Mouse (Mus musculus) CD4-positive helper T cell, adult 2 months (primary cell): ENCODE results near the gene Chpf2.

ENCODE experiments used
- DNase-seq: peaks from one replicate; pipeline ENCODE4 v3.0.0-alpha.2; 2012; ENCODE audit warnings: low read depth, missing footprints, low spot score

Gene Chpf2

DNA sequence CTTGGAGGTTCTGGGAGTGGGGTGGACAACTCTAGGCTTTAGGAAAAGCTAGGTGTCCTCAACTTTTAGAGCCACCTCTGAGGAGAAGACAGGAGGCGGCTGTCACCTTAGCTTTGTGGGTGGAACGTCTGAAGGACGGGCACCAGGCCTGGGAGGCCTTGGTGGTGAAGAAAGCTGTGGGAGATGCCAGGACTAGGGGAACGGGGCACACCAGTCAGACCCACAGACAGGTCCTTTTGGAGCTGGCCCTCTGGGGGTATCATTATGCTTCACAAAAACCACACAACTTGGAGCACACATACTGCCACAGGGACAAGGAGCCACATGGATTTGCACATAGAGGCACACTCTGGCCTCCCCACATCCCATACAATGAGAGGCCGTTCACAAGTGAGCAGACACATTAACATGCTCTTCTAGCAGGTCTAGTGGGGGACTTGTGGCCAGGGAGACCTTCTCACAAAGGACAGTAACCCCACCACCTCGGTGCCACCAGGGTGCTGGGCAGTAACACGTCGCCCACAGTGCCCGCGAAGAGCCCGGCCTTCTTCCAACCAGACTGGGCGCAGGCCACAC is 17.6 kb downstream of the Chpf2 start:
- DNase-seq = no peak

DNA sequence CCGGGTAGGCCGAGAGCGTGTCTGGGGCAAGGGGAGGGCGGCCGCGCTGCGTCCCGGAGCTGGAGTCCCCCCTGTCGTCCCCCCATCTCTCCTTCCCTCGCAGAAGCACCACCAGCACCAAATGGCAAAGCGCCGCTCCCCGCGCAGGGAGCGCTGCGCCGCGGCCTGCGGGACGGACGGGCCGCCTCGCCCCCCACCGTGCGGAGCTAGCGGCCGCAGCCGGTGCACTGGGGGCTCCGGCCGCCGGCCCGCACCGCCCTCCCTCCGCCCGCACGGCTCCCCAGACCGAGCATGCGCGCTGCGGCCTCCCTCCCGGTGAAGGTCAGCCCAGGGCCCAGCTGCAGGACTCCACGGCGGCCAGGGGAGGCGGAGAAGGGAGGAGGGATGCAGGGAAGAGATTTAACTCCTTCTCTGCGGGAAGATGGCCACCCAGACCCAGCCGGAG is 18.1 kb downstream of the Chpf2 start:
- DNase-seq = no peak

DNA sequence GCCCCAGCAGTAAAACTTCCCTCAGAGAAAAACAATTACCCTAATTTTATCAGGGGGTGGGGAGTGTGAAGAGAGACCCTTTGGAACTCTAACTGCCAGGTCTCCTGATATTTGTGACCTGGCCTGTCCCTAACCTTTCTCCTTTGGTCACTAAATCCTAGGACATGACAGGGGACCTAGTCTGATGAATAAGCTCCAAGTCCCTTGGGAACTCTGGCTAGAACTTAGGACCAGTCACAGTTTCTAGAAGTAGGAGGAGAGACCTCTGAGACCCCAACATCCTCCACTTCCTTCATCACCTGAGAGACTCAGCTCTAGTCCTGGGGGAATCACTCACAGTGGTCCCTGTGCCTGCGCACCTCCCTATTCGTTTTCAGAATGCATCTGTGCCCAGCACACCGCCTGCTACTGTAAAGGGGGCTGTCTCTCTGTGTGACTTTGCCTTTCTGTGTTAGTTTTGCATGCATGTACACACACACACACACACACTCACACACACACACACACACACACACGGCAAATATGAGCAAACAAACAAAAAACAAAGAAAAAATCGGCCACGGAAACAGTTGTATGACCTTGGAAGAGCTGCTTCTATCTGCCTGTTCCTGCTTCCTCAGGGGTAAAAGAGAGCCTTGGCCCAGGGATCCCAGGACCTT is 18.9 kb downstream of the Chpf2 start:
- no peak for DNase-seq

- DNase-seq = no peak
Measured at GRCm38 (mm10) chr5:24605980-24606665, 19.6 kb downstream of the Chpf2 start.

- no peak for DNase-seq
Measured at GRCm38 (mm10) chr5:24609388-24609787, 22.8 kb downstream of the Chpf2 start.

- no peak for DNase-seq
Measured at GRCm38 (mm10) chr5:24611366-24612301, 25.1 kb downstream of the Chpf2 start.

- DNase-seq = no peak
Measured at GRCm38 (mm10) chr5:24612302-24612649, 25.7 kb downstream of the Chpf2 start.

- DNase-seq = no peak
Measured at GRCm38 (mm10) chr5:24615097-24615496, 28.6 kb downstream of the Chpf2 start.

GRCm38 (mm10) chr5:24618921-24619320 is 32.4 kb downstream of the Chpf2 start:
- DNase-seq = no peak

DNA sequence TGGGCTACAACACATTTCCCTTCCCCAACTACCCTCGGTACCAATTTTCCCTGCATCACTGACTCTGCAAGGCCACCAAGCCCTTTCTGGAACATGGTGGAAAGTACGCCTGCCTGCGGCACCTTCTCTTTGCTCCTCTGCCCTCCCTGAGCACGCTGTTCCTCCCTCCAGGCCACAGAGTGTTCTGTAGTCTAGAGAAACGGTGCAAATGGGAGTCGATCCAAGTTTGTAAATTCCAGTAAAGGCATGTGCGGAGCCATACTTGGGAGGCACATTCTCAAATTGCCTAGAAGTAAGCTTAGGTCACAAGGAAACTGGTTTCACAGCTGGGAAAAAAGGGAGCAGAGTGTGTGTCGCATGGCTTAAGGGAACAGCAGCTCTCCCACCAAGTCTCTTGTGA is 33.6 kb downstream of the Chpf2 start:
- no peak for DNase-seq

DNA sequence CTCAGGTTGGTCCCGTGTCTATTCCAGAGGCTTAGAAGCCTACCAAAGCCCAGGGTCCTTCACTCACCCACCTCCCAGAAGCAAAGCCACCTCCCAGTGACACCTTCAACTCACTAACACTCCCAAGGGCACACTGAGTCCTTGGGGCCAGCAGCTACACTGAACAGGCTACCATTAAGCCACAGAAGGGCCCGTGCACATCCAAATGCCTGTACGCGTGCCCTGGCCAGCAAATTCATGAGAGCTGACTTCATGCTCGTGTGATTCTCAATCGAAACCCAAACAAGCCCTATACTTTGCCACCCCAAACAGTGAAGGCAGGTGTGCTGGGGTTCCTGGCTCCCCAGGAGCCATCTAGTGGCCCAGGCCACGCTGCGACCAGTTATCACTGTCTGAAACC is 34.1 kb downstream of the Chpf2 start:
- DNase-seq = no peak

DNA sequence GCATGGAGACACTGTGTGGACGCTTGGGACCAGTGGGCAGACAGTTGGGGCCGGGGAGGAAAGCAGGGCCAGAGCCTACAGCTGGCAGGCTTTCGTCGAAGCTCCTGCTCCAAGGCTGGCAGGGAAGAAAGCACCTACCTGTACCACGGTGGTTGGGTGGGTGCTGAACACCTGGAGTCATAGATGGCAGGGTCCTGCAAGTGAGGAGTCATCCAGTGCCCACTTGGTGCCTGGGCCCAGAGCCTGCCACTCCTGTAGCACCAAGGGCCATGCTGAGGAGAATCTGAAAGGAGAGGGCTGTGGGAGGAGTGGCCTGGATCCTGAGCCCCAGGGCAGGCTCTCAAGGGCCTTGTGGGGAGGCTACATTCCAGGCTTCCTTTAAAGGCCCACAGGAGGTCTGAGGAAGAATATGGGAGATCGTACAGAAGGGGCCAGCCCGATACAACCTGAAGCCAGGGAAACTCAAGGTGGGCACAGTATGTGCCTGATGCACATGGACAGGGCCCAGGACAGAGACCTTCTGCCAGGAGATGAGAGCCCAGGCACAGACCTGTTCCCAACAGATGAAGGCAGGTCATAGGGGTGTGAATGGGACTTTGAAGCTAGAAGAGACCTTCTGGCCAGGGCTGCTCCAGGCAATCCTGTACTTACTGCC is 36.0 kb downstream of the Chpf2 start:
- DNase-seq = no peak

GRCm38 (mm10) chr5:24623041-24623985 is 36.8 kb downstream of the Chpf2 start:
- DNase-seq = no peak

DNA sequence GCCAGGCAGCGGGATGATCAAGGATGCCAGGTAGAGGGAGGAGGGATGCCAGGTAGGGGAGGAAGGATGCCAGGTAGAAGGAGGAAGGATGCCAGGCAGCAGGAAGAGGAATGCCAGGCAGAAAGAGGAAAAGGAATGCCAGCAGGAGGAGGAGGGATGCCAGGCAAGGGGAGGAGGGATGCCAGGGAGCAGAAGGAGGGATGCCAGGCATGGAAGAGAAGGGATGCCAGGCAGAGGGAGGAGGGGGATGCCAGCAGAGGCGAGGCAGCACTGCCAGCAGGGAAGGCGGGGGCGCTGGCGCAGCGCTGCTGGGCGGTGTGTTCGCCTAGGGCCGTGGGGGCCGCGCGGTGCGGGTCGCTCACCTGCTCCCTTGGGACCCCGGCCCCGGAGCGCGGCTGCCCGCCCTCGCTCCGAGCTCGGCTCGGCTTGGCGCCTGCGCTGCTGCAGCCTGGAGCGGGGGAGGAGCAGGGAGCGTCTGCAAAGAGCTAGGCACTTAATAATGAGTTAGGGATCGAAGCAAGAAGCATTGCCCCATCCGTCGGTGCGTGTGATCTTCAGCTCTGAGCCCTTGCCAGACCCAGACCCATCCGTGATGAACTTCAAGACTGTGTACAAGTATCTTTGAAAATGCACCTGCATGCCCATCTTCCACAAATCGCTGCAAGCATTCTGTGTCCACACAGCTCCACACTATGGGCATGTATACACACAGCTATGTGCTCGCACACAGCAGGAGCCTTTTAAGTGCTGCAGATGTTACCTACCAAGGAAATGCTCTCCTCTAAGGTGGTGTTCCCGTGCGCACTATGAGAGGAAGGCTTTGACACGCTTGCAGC is 37.7 kb downstream of the Chpf2 start, which contains the start of gene Smarcd3:
Gene Smarcd3, minus strand, starts transcription at position 426 of the 836 bp plus-strand sequence.
- DNase-seq = no peak

GRCm38 (mm10) chr5:24624822-24625120 is 38.2 kb downstream of the Chpf2 start:
- DNase-seq = no peak

- DNase-seq = peak; percentile 28
Measured at GRCm38 (mm10) chr5:24629712-24630111, 43.2 kb downstream of the Chpf2 start.

- no peak for DNase-seq
Measured at GRCm38 (mm10) chr5:24635093-24635492, 48.6 kb downstream of the Chpf2 start.

- DNase-seq = no peak
Measured at GRCm38 (mm10) chr5:24635526-24636141, 49.1 kb downstream of the Chpf2 start.

DNA sequence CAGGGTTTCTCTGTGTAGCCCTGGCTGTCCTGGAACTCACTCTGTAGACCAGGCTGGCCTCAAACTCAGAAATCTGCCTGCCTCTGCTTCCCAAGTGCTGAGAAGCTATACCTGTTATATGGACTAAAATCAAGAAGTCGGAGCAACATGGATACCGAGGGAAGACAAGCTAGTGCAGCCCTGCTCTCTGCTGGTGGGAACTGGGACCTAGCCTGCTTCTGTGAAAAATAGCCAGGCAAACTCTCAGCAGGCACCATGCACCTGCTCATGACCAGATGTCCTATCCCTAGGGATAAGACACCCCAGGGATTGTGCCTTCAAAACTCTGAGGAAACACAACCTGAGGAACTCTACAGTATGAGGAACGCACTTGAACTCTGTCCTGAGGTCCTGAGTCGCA is 50.4 kb downstream of the Chpf2 start:
- no peak for DNase-seq
